Mouse (Mus musculus) lung, postnatal 0 days (tissue): ENCODE data around the gene 4921524J17Rik. TPM values are rescaled to one million over a fixed set of nuclear protein-coding genes. Genes with fewer than 3 reads are reported as not detected.

Experiments used
- ATAC-seq: fragments of 200-750 bp; cut with Nextera tagmentation; 2 replicates; pipeline ENCODE4 v1.8.0; 2017; ENCODE audit warnings: moderate library complexity
- DNase-seq: peaks from one replicate; pipeline ENCODE4 v3.0.0-alpha.2; 2016; ENCODE audit warnings: low spot score
- H3K27ac ChIP-seq: fragments of 300-500 bp; sonication (generic); 2 replicates; pipeline ENCODE4 v1.5.1; 2014; ENCODE audit warnings: antibody characterized with exemption, mild to moderate bottlenecking, low read length, mixed read lengths
- H3K27me3 ChIP-seq: fragments of 300-500 bp; sonication (generic); replicated peaks from 2 replicates; pipeline ENCODE4 v1.6.1; 2014; ENCODE audit warnings: low read length, mixed read lengths; ENCODE audit not compliant: insufficient read depth
- H3K36me3 ChIP-seq: fragments of 300-500 bp; sonication (generic); 2 replicates; pipeline ENCODE4 v1.6.1; 2014; ENCODE audit warnings: low read length, mixed read lengths; ENCODE audit not compliant: insufficient read depth
- H3K4me1 ChIP-seq: fragments of 300-500 bp; sonication (generic); 2 replicates; pipeline ENCODE4 v1.6.1; 2014; ENCODE audit warnings: antibody characterized with exemption, low read depth, low read length, mixed read lengths; ENCODE audit not compliant: insufficient read depth
- H3K4me2 ChIP-seq: fragments of 300-500 bp; sonication (generic); replicated peaks from 2 replicates; pipeline ENCODE4 v1.6.1; 2014; ENCODE audit warnings: low read depth, mild to moderate bottlenecking, low read length, moderate library complexity, mixed read lengths
- H3K4me3 ChIP-seq: fragments of 300-500 bp; sonication (generic); 2 replicates; pipeline ENCODE4 v1.5.1; 2014; ENCODE audit warnings: low read depth, low read length
- H3K9ac ChIP-seq: fragments of 300-500 bp; sonication (generic); replicated peaks from 2 replicates; pipeline ENCODE4 v1.6.1; 2014; ENCODE audit warnings: low read depth, mild to moderate bottlenecking
- H3K9me3 ChIP-seq: fragments of 300-500 bp; sonication (generic); 2 replicates; pipeline ENCODE4 v1.6.1; 2016; ENCODE audit warnings: low read length, mixed read lengths
- CTCF ChIP-seq: IDR thresholded peaks from 2 replicates; pipeline ENCODE4 v1.5.1; 2016; ENCODE audit warnings: antibody characterized with exemption, mild to moderate bottlenecking
- EP300 ChIP-seq: IDR thresholded peaks from 2 replicates; pipeline ENCODE4 v1.6.1; 2016; ENCODE audit warnings: antibody characterized with exemption, mild to moderate bottlenecking, control low read depth
- WGBS: fragments of 180-500 bp; shearing (Covaris S2); extraction: QIAGEN DNeasy Blood & Tissue Kit; methylation state at CpG from one replicate; pipeline ENCODE4 v1.1.7; 2014; 5-methylcytosine and 5-hydroxymethylcytosine counted together
- polyA plus RNA-seq: library from polyadenylated mRNA; unstranded; fragments of >200 nt; fragmentation: Nextera tagmentation; extraction: Ambion mirVana; gene quantifications from 2 replicates; pipeline ENCODE4 v1.2.1, GENCODE M21; 2015

4921524J17Rik gene
- polyA plus RNA-seq, 1 experiment from 2014 or later, result 42.4 TPM

DNA sequence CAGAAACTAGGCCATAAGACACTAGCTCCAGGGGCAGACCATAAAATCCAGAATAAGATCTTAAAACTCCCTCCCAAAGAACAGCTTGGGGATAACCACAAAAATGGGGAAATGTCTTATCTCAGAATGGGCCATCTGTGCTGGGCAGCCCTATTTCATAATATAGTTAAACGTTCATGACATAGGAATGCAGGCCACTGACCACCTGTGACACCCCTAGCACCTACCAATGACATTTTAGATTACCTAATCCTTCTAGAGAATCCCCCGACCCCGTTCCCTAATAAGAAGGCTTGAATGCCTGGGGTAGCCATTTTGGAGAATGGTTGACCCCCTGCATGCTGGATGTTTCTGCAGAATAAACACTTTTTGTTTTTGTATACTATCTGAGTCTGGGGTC lies 42.3 kb upstream of the 4921524J17Rik start:
- TF ChIP-seq EP300 (no peak), CTCF (no peak)
- no peaks in the 10 kb centered on the region for H3K36me3 ChIP-seq
- no peaks in the 10 kb centered on the region for H3K27me3 ChIP-seq
- H3K9me3 ChIP-seq, result no peaks in the 10 kb centered on the region
- WGBS, result 79% methylated on average over 3 of the region's 3 CpGs
- H3K4me2 ChIP-seq, result no peak overlapping the region
- no peak overlapping the region for H3K9ac ChIP-seq
- ATAC-seq (no peak), DNase-seq (no peak)
- no peaks in the 10 kb centered on the region for H3K4me1 ChIP-seq
- H3K4me3 ChIP-seq, result no peak overlapping the region
- no peak overlapping the region for H3K27ac ChIP-seq

DNA sequence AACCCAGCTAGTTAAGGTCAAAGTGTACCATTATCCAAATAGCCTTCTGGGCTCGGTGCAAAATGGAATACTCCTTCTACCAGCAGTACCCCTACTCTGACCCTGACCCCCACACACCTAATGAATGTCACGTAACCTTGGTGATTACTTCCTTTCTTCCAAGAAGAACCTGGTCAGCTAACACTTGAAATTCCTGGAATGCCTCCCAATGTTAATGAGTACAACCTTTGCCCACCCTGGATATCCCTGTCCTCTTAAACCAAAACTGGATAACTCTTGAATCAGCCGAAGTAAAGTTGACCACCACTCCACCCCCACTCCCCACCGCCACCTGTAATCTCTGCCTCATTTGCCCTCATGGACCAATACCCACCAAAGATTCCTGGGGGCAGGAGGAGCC lies 40.6 kb upstream of the 4921524J17Rik start:
- Histone ChIP-seq H3K9me3 (no peaks in the 10 kb centered on the region), H3K4me2 (no peak overlapping the region), H3K36me3 (no peaks in the 10 kb centered on the region), H3K4me1 (no peaks in the 10 kb centered on the region), H3K9ac (no peak overlapping the region), H3K27me3 (no peaks in the 10 kb centered on the region), H3K27ac (no peak overlapping the region), H3K4me3 (no peak overlapping the region)
- no peak for ATAC-seq
- 57% methylated on average over 4 of the region's 4 CpGs for WGBS
- no peak for DNase-seq
- no peak for TF ChIP-seq CTCF
- TF ChIP-seq EP300, result no peak

DNA sequence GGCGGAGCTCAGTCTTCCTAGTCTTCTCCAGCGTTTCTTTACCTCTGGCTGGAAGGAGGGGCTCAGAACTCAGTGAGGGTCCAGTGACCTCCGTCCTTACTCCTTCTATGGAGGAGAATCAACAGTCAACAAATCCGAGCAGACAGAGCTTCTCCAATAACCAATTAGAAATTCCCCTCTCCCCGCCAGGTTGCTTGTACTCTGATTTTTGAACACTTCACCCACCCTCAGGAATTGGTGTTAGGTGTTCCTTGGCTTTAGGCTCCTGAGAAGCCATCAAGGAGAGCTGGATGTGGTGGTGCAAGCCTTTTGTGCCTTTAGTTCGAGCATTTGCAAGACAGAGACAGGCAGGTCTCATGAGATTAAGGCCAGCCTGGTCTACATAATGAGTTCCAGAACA lies 40.2 kb upstream of the 4921524J17Rik start:
- Histone ChIP-seq H3K9ac (no peak overlapping the region), H3K4me2 (no peak overlapping the region), H3K4me3 (no peak overlapping the region), H3K36me3 (no peaks in the 10 kb centered on the region), H3K27ac (no peak overlapping the region), H3K9me3 (no peaks in the 10 kb centered on the region), H3K27me3 (no peaks in the 10 kb centered on the region), H3K4me1 (no peaks in the 10 kb centered on the region)
- ATAC-seq (no peak), DNase-seq (no peak)
- no peak for TF ChIP-seq CTCF
- TF ChIP-seq EP300, result no peak
- WGBS, result 65% methylated on average over 6 of the region's 6 CpGs

DNA sequence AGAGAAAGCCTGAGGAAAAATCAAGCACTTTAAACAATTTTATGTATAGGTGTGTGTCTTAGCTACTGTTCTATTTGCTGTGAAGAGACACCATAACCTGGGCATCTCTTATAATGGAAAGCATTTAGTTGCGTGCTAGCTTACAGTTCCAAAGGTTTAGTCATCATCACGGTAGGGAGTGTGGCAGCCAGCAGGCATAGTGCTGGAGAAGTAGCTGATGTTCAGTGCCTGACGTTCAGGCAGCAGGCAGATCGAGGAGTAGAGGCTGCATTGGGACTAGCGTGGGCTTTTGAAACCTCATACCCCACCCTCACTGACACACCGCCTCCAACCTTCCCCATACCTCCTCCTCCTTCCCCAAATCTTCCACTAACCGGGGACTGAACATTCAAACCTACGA lies 38.1 kb upstream of the 4921524J17Rik start:
- Histone ChIP-seq H3K36me3 (no peaks in the 10 kb centered on the region), H3K4me3 (no peak overlapping the region), H3K27ac (no peak overlapping the region), H3K4me1 (no peaks in the 10 kb centered on the region), H3K9ac (no peak overlapping the region), H3K4me2 (no peak overlapping the region), H3K27me3 (no peaks in the 10 kb centered on the region), H3K9me3 (no peaks in the 10 kb centered on the region)
- 82% methylated on average over 8 of the region's 8 CpGs for WGBS
- no peak for DNase-seq
- no peak for TF ChIP-seq EP300
- no peak for TF ChIP-seq CTCF
- ATAC-seq, result no peak

DNA sequence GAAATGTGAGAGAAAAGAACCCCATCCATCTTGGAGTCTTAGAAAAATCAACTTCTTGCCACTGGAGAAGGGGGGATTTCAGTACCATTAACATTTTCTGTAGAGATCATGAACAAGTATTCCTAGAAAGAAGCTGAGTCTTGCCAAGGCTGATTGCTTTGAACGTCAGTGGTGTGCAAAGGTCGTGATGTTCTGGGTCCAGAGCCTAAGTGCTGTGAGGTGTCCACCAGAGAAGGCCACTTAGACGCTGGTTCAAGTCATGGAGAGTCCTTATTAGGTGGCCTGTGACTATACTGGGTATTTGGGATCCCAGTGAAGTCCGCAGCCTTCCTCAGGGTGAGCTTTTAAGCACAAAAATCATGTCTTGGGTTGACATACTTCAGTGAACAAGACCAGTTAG lies 33.4 kb upstream of the 4921524J17Rik start:
- no peak overlapping the region for H3K9ac ChIP-seq
- no peaks in the 10 kb centered on the region for H3K36me3 ChIP-seq
- H3K27ac ChIP-seq, result no peak overlapping the region
- H3K9me3 ChIP-seq, result no peaks in the 10 kb centered on the region
- no peak for ATAC-seq
- H3K4me2 ChIP-seq, result no peak overlapping the region
- 85% methylated on average over 4 of the region's 4 CpGs for WGBS
- no peak overlapping the region for H3K4me3 ChIP-seq
- TF ChIP-seq CTCF, result no peak
- TF ChIP-seq EP300, result no peak
- no peak for DNase-seq
- H3K27me3 ChIP-seq, result no peaks in the 10 kb centered on the region
- H3K4me1 ChIP-seq, result no peaks in the 10 kb centered on the region

DNA sequence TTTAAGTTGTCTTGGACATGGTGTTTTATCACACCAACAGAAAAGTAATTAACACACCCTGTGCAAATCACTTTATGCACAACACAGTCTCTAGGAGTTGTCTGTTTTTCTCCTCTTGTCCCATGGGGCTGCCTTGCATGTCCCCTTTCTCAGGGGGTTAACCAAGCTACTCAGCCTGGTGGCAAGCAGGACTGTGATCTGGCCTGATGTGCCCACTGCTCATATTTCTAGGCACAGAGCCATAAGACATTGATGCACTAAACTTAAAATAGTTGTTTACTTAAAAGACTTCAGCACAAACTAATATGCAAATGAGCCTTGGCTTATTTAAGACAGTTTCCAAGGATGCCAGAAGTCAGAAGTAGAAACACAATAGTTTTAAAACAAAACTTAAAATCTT lies 31.7 kb upstream of the 4921524J17Rik start:
- Histone ChIP-seq H3K36me3 (no peaks in the 10 kb centered on the region), H3K4me3 (no peak overlapping the region), H3K27me3 (no peaks in the 10 kb centered on the region), H3K4me1 (no peaks in the 10 kb centered on the region), H3K27ac (no peak overlapping the region), H3K9ac (no peak overlapping the region), H3K4me2 (no peak overlapping the region), H3K9me3 (no peaks in the 10 kb centered on the region)
- ATAC-seq (no peak), DNase-seq (no peak)
- TF ChIP-seq CTCF (no peak), EP300 (no peak)

DNA sequence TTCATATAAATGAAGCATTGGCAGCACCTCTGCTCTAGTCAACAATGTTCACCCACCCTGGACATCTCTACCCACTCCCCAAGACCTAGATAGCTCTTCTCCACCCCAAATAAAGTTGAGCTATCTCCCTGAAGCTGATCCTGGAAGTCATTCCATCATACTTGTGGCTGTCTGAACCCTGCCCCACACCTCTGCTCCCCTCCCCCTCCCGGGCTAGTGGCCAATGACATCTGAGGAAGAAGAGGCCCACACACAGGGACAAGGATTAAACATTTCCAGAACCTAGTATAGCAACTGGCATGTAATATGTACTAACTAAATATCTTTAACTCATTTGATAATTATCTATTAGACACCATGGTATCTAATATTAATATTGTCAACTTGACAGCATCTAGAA lies 29.8 kb upstream of the 4921524J17Rik start:
- Histone ChIP-seq H3K4me1 (no peaks in the 10 kb centered on the region), H3K4me3 (no peak overlapping the region), H3K4me2 (no peak overlapping the region), H3K9ac (no peak overlapping the region), H3K27ac (no peak overlapping the region), H3K36me3 (no peaks in the 10 kb centered on the region), H3K27me3 (no peaks in the 10 kb centered on the region), H3K9me3 (no peaks in the 10 kb centered on the region)
- DNase-seq (no peak), ATAC-seq (no peak)
- 80% methylated on average over 1 of the region's 1 CpGs for WGBS
- TF ChIP-seq EP300, result no peak
- TF ChIP-seq CTCF, result no peak
